Mouse (Mus musculus): ENCODE measurements around the gene Ros1. TPM values are rescaled to one million over a fixed set of nuclear protein-coding genes. Genes with fewer than 3 reads are reported as not detected.

Gene Ros1
- total and polyA plus RNA-seq, 3 experiments, result not detected

GRCm38 (mm10) chr10:52216797-52217563 lies 21.9 kb upstream of the Ros1 start:
- peak; percentile 24 to 85; a peak in 3 of 4 replicates for TF ChIP-seq CTCF (conservative IDR thresholded peaks at IDR 0.05 in 1 of 2, IDR thresholded peaks at IDR 0.05 in 1 of 2; ENCODE audit: low read depth in 2 of 2, low read length in 2 of 2)
- TF ChIP-seq ZKSCAN1 (IDR thresholded peaks at IDR 0.05; ENCODE audit: borderline replicate concordance, low read depth, low read length), result no peak
- peak; percentile 77 for TF ChIP-seq RAD21 (IDR thresholded peaks at IDR 0.05; ENCODE audit: low read depth, low read length)
- TF ChIP-seq SMC3 (IDR thresholded peaks at IDR 0.05; ENCODE audit: low read depth, low read length), result peak; percentile 90
- no peak for TF ChIP-seq JUND (conservative IDR thresholded peaks at IDR 0.05; ENCODE audit: low read depth, low read length)
- Histone ChIP-seq H3K27me3 (replicated peaks) (no peaks in the 10 kb centered on the region), H3K79me2 (replicated peaks; ENCODE audit: control insufficient read depth, extremely low read depth, insufficient read depth, poor library complexity, severe bottlenecking) (no peaks in the 10 kb centered on the region), H3K27ac (ENCODE audit: insufficient read depth, low read depth) (no peak overlapping the region), H3K9ac (ENCODE audit: insufficient read depth, low read depth) (no peak overlapping the region), H3K4me1 (ENCODE audit: control insufficient read depth in 1 of 2, insufficient read depth in 2 of 2) (no peaks in the 10 kb centered on the region), H3K9me3 (replicated peaks; ENCODE audit: low read length) (no peaks in the 10 kb centered on the region), H3K4me2 (ENCODE audit: insufficient read depth, low read depth, poor library complexity, severe bottlenecking) (no peak overlapping the region), H3K36me3 (replicated peaks in 1 of 2; ENCODE audit: control insufficient read depth in 1 of 2, insufficient read depth in 1 of 2, low read length in 1 of 2) (no peaks in the 10 kb centered on the region), H3K4me3 (replicated peaks in 1 of 3; ENCODE audit: low read depth in 2 of 3, low read length in 2 of 3, poor library complexity in 1 of 3) (no peak overlapping the region)
- in situ Hi-C loops (cut with MboI; ENCODE audit: low pct_ligation_motif_present, low pct_unique_long_range_greater_than_20kb, low sequenced_read_pairs) (no loop called here), dilution Hi-C loops (cut with MboI; ENCODE audit: extremely low pct_ligation_motif_present, extremely low pct_unique_long_range_greater_than_20kb, low sequenced_read_pairs) (no loop called here)
- DNase-seq (ENCODE audit: extremely low read depth), result peak; percentile 45

GRCm38 (mm10) chr10:52215267-52215818 lies 20.3 kb upstream of the Ros1 start:
- in situ Hi-C loops (cut with MboI; ENCODE audit: low pct_ligation_motif_present, low pct_unique_long_range_greater_than_20kb, low sequenced_read_pairs), result no loop called here
- Histone ChIP-seq H3K36me3 (replicated peaks in 1 of 2; ENCODE audit: control insufficient read depth in 1 of 2, insufficient read depth in 1 of 2, low read length in 1 of 2) (no peaks in the 10 kb centered on the region), H3K4me1 (ENCODE audit: control insufficient read depth in 1 of 2, insufficient read depth in 2 of 2) (no peaks in the 10 kb centered on the region), H3K9ac (ENCODE audit: insufficient read depth, low read depth) (no peak overlapping the region), H3K4me2 (ENCODE audit: insufficient read depth, low read depth, poor library complexity, severe bottlenecking) (no peak overlapping the region), H3K4me3 (replicated peaks in 1 of 3; ENCODE audit: low read depth in 2 of 3, low read length in 2 of 3, poor library complexity in 1 of 3) (no peak overlapping the region), H3K27me3 (replicated peaks) (no peaks in the 10 kb centered on the region), H3K27ac (ENCODE audit: insufficient read depth, low read depth) (no peak overlapping the region), H3K79me2 (replicated peaks; ENCODE audit: control insufficient read depth, extremely low read depth, insufficient read depth, poor library complexity, severe bottlenecking) (no peaks in the 10 kb centered on the region), H3K9me3 (replicated peaks; ENCODE audit: low read length) (no peaks in the 10 kb centered on the region)
- dilution Hi-C loops (cut with MboI; ENCODE audit: extremely low pct_ligation_motif_present, extremely low pct_unique_long_range_greater_than_20kb, low sequenced_read_pairs), result no loop called here
- TF ChIP-seq IRF4 (IDR thresholded peaks at IDR 0.05; ENCODE audit: low read depth, low read length), result no peak
- no peak for TF ChIP-seq MYC (IDR thresholded peaks at IDR 0.05; ENCODE audit: low read depth, low read length)
- no peak for TF ChIP-seq POLR2A (IDR thresholded peaks at IDR 0.05; ENCODE audit: low read depth, low read length)
- no peak for TF ChIP-seq MEF2A (IDR thresholded peaks at IDR 0.05; ENCODE audit: borderline replicate concordance, low read depth, low read length)
- DNase-seq (ENCODE audit: extremely low read depth), result no peak

- TF ChIP-seq JUND (conservative IDR thresholded peaks at IDR 0.05; ENCODE audit: low read depth, low read length), result no peak
- TF ChIP-seq USF2 (conservative IDR thresholded peaks at IDR 0.05; ENCODE audit: low read depth, low read length), result no peak
- no peak for TF ChIP-seq UBTF (IDR thresholded peaks at IDR 0.05; ENCODE audit: low read depth, low read length)
- no peak for TF ChIP-seq IRF4 (IDR thresholded peaks at IDR 0.05; ENCODE audit: low read depth, low read length)
- no peak for TF ChIP-seq POLR2A (IDR thresholded peaks at IDR 0.05; ENCODE audit: low read depth, low read length)
- TF ChIP-seq NELFE (IDR thresholded peaks at IDR 0.05; ENCODE audit: low read depth, low read length), result no peak
- no peak for TF ChIP-seq MAX (IDR thresholded peaks at IDR 0.05; ENCODE audit: low read length)
- TF ChIP-seq SIN3A (IDR thresholded peaks at IDR 0.05; ENCODE audit: low read length), result no peak
- TF ChIP-seq ZMIZ1 (IDR thresholded peaks at IDR 0.05; ENCODE audit: low read depth, low read length), result no peak
- TF ChIP-seq RCOR1 (conservative IDR thresholded peaks at IDR 0.05; ENCODE audit: low read depth, low read length), result no peak
- no peak for TF ChIP-seq KAT2A (IDR thresholded peaks at IDR 0.05; ENCODE audit: insufficient replicate concordance, low read length)
- TF ChIP-seq HCFC1 (IDR thresholded peaks at IDR 0.05; ENCODE audit: low read depth, low read length), result no peak
- in situ Hi-C loops (cut with MboI; ENCODE audit: low pct_ligation_motif_present, low pct_unique_long_range_greater_than_20kb, low sequenced_read_pairs) (no loop called here), dilution Hi-C loops (cut with MboI; ENCODE audit: extremely low pct_ligation_motif_present, extremely low pct_unique_long_range_greater_than_20kb, low sequenced_read_pairs) (no loop called here)
Observed at GRCm38 (mm10) chr10:52204006-52204405, 9.0 kb upstream of the Ros1 start.

More at GRCm38 (mm10) chr10:52204006-52204405, 9.0 kb upstream of the Ros1 start:
- no peak overlapping the region for H3K4me2 ChIP-seq (ENCODE audit: insufficient read depth, low read depth, poor library complexity, severe bottlenecking)
- no peaks in the 10 kb centered on the region for H3K4me1 ChIP-seq (ENCODE audit: control insufficient read depth in 1 of 2, insufficient read depth in 2 of 2)
- H3K4me3 ChIP-seq (replicated peaks in 1 of 3; ENCODE audit: low read depth in 2 of 3, low read length in 2 of 3, poor library complexity in 1 of 3), result no peak overlapping the region
- H3K27ac ChIP-seq (ENCODE audit: insufficient read depth, low read depth), result no peak overlapping the region
- H3K9ac ChIP-seq (ENCODE audit: insufficient read depth, low read depth), result no peak overlapping the region
- no peaks in the 10 kb centered on the region for H3K36me3 ChIP-seq (replicated peaks in 1 of 2; ENCODE audit: control insufficient read depth in 1 of 2, insufficient read depth in 1 of 2, low read length in 1 of 2)
- no peaks in the 10 kb centered on the region for H3K79me2 ChIP-seq (replicated peaks; ENCODE audit: control insufficient read depth, extremely low read depth, insufficient read depth, poor library complexity, severe bottlenecking)
- no peaks in the 10 kb centered on the region for H3K9me3 ChIP-seq (replicated peaks; ENCODE audit: low read length)
- H3K27me3 ChIP-seq (replicated peaks), result no peaks in the 10 kb centered on the region
- no peak for DNase-seq (ENCODE audit: extremely low read depth)

Measured in CH12.LX (cell line).